Mouse (Mus musculus) heart, adult 11 months (tissue): ENCODE results near the gene Klc1.
"Not testable (repeated sequence)": the region's sequence is repeated elsewhere in the genome, so short reads cannot be mapped to it uniquely, and the experiment has no call there.

Experiments
- DNase-seq: peaks from one replicate; pipeline ENCODE4 v3.0.0; 2022

Klc1 gene

GRCm38 (mm10) chr12:111758381-111759175 is at the start of gene Klc1:
Gene Klc1 (plus strand): TSS chr12:111758849.
- DNase-seq = peak; percentile 98

GRCm38 (mm10) chr12:111710091-111710490 is 48.6 kb upstream of the Klc1 start:
- DNase-seq = peak; percentile 95

DNA sequence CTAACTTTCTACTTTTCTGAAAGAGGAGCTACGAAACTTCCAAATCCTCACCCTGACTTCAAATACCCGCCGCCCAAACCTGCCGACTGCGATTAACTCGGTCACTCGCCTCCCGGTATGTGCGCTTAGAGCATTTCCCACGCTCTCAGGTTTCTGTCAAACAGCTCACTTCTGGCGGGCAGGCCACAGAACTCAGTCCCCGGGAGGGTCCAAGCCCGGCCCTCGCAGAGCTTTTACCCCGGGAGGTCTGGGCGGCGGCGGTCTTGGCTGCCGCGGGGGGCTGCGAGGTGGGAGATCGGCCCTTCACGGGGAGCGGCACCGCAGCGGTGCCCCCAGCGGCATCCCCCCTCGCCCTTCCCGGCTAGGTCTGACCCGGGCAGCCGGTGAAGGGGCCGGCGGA is 46.2 kb upstream of the Klc1 start:
- DNase-seq = peak; percentile 93

GRCm38 (mm10) chr12:111713004-111713651 is 45.5 kb upstream of the Klc1 start, which contains the start of the genes Bag5 and Apopt1:
Gene Bag5 (minus strand): TSS chr12:111713257.
Gene Apopt1 (plus strand): TSS chr12:111713261.
- peak; percentile 99 for DNase-seq

- not testable (repeated sequence) for DNase-seq
These were observed 44.8 kb upstream of the Klc1 start for GRCm38 (mm10) chr12:111713880-111714279.

- no peak for DNase-seq
These were observed 42.1 kb upstream of the Klc1 start for GRCm38 (mm10) chr12:111716505-111716904.

- no peak for DNase-seq
These were observed 40.0 kb upstream of the Klc1 start for GRCm38 (mm10) chr12:111718656-111719055.

DNA sequence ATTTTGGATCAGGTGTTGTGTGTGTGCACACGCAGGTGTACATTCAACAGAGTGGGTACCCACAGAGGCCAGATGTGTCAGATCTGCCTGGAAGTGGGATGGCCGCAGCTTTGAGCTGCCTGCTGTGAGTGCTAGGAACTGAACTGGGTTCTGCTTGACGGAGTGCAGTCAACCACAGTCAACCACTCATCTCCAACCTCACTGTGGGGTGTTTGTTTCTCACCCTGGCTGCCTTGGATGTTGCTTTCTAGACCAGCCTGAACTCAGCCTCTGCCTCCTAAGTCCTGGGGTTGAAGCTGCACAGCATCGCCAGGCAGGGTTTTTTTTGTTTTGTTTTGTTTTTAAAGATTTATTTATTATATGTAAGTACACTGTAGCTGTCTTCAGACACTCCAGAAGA is 38.4 kb upstream of the Klc1 start:
- DNase-seq = no peak

DNA sequence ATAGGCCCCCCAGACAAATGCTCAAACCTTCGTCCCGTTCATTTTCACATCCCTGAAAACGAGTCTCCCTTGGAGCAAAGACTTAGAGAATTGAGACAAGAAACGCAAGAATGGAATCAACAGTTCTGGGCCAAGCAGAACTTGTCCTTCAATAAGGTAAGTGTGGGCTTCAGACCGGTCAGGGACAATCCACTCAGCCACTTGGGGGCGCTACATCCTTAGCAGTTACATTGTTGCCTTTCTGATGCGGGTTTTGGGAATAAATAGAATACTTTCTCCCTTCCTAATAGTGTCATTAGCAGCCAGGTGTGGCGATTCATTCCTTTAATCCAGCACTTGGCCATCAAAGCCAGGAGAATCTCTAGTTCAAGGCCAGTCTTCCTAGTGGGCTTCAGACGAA is 36.0 kb upstream of the Klc1 start:
- peak; percentile 87 for DNase-seq

- DNase-seq = peak; percentile 99
These were observed 33.9 kb upstream of the Klc1 start for GRCm38 (mm10) chr12:111724638-111725337.

DNA sequence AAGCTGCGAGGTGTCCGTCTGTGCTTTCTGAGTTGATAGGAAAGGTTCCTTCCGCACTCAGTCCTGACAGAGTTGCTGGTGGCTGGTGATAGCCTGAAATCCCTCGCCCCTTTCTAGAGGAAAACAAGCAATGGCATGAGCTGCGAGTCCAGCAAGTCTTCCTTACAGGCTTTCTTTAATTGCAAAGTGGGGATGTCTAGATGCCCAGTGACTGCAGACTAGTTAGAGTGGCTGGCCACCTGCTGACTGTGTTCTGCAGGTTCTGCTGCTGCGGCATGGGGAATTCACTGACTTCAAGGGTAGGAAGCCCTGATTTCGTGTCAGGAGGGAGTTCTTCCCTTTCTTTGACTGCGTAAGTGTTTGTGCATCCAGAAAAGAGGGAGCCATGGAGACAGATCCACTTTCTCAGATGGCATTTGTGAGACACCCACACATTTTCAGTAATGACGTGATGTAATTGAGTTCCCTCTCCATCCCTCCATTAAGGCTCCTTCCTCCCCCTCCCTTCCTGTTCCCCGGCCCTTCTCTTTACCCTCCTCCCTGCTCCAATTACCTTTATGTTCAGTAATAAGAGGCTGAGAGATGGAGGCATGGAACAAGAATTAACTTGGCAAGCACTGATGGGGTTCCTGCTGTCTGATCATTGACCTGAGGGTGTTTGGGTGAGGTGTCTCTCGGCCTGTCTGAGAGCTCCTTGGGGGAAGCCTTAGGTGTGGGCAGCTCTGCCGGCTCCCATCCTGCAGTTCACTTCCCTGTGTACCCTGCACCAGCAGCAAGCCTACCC is 33.1 kb upstream of the Klc1 start:
- peak; percentile 92 for DNase-seq

DNA sequence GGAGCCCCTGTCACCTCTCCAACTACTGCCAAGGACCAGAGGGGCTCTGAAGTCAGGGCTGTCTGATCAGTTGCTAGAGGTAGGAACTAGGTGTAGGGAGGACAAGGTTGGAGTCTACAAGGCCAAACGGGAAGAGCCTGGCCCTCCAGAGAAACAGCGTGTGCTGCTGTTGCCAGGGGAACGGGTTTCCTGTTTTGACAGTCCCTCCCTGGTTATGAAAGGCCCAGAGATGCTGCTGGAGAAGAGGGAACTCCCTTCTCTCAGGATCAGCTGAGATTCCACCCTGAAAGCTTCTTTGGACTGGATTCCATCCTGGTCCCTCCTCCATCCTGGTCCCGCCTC is 32.6 kb upstream of the Klc1 start:
- peak; percentile 99 for DNase-seq

DNA sequence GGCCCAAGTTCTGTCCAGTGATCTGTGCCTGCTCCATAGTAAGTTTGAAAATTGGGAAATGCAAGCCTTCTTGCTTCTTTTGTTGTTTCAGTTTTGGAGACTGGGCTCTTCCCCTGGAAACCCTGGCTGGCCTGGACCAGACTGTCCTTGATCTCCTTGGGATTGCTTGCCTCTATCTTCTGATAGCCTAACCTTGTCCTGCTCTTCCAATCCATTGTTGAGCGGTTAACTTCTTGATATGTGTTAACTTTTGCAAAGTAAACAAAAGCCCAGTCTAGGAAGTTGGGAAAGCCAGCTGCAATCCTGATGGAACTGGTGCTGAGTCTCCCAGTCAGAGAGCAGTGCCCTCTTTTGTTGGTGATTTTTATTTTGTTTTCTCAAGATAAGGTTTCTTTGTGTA is 30.7 kb upstream of the Klc1 start:
- no peak for DNase-seq

DNA sequence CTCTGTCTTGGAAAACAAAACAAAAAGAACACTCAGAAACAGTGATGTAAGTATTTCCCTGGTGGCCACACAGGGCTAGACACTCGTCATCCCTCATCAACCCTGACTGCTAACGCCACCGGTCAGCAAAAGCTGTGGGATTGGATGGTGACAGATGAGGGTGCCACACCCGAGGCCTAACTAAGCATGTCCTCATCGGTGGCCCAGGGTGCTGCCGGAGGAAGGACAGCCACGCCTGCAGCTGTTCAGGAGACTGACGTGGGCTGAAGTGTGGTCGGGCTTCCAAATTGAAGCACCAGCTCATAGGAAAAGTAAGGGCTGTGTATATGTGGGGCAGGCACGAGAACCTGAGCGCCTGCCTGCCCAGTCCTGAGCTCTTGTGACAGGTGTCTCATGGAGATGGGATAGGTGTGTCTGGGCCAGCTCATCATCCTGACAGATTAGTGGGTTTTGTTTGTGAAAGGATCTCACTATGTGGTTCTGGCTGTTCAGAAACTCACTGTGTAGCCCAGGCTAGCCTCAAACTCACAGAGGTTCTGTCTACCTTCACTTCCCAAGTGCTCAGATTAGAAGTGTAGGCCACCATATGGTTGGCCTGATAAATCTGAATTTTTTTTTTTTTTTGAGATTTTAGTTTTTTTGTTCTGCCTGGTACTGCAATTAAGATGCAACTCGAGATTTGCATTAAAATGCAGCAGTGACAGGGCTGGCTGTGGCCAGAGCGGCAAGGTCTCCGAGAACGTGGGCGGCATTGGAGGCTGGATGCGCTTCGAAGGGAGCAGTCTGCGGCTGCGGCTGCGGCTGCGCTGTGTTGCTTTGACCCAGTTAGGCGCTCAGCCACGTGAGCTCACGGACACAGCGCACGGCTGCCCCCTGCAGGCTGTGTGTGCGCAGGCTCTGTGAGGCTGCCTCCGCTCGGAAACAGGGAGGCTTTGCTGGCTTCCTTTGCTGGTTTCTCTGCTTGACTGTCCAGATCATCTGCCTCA is 26.5 kb upstream of the Klc1 start:
- DNase-seq = peak; percentile 98

DNA sequence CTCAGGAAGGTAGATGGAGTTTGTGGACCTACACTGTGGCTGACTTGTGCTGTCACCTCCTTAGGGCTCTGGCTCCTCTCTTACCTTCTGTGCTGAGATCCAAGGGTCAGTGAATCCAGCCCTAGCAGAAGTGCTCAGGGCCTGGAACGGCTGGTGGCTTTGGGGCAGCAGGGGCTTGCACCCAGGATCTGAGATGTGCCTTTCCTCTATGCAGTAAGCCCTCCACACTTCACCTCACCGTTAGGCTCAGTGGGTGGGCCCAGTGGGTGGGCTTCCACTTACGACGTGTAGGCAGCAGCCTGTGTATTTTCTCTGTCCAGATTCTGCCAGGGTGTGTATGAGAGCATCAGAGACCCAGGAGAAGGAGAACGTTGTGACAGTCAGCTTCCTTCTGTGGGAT is 25.7 kb upstream of the Klc1 start:
- no peak for DNase-seq

GRCm38 (mm10) chr12:111734912-111735311 is 23.7 kb upstream of the Klc1 start:
- DNase-seq = peak; percentile 89

DNA sequence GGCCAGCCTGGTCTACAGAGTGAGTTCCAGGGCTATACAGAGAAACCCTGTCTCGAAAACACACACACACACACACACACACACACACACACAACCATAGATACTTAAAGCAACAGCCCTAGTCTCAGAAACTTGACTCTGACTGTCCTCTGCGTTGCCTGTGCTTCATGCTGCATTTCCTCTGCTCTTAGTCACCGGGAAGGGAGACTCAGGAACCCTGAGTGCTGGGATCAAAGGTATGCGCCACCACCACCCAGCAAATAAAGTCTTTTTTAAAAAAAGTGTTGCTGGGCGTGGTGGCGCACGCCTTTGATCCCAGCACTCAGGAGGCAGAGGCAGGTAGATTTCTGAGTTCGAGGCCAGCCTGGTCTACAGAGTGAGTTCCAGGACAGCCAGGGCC is 22.0 kb upstream of the Klc1 start:
- DNase-seq = not testable (repeated sequence)

DNA sequence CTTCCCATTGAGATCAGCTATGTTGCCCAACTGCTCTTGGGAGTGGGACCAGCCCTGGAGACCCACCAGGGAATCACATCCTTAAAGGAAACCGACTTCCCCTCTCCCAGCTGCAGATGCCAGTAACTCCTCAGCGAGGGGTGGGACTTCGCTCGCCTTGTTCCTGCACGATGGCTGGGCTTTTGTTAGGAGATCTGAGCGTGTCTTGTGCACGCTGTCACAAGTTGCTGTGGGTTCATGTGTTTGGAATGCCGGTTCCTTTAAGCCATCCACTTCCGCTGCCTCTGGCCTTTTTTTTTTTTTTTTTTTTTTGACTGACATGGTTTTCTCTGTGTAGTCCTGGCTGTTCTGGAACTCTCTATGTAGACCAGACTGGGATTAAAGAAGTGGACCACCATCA is 21.3 kb upstream of the Klc1 start:
- DNase-seq = peak; percentile 91

DNA sequence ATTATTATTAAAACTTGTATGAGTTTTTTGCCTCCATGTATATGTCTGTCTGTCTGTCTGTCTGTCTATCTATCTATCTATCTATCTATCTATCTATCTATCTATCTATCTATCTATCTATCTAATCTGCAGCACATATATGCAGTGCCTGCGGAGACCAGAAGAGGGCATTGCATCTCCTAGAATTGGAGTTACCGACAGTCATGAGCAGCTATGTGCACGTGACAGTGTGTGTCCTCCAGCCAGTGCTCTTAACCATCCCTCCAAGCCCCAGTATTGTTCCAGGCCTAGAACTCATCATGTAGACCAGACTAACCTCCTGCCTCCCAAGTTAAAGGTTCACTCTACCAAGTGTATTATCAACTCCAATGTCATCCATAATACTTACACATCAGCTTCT is 19.9 kb upstream of the Klc1 start:
- peak; percentile 90 for DNase-seq

- peak; percentile 90 for DNase-seq
These were observed 17.3 kb upstream of the Klc1 start for GRCm38 (mm10) chr12:111741338-111741737.

GRCm38 (mm10) chr12:111743419-111743818 is 15.2 kb upstream of the Klc1 start:
- DNase-seq = peak; percentile 98

- peak; percentile 98 for DNase-seq
These were observed 14.6 kb upstream of the Klc1 start for GRCm38 (mm10) chr12:111743981-111744423.
